Mouse (Mus musculus) C3H10T1/2 (cell line): ENCODE results near the gene Dolpp1. TPM values are rescaled to one million over a fixed set of nuclear protein-coding genes. Genes with fewer than 3 reads are reported as not detected.

ENCODE experiments used
- polyA plus RNA-seq, 2 experiments: library from polyadenylated mRNA; unstranded; fragments of >200 nt; fragmentation: generic; extraction: Trizol; gene quantifications; one replicate each; pipeline ENCODE4 v1.2.1; 2012; ENCODE audit warnings: missing spikeins in 2 of 2

Gene Dolpp1
- polyA plus RNA-seq = 10 to 100 TPM in 1 of 2 experiments, 1 to 10 TPM in 1; 6.2 to 11.9 TPM

GRCm38 (mm10) chr2:30392114-30392576, at the start of gene Dolpp1:
TSS of gene Dolpp1 (plus strand) at chr2:30392254.

DNA sequence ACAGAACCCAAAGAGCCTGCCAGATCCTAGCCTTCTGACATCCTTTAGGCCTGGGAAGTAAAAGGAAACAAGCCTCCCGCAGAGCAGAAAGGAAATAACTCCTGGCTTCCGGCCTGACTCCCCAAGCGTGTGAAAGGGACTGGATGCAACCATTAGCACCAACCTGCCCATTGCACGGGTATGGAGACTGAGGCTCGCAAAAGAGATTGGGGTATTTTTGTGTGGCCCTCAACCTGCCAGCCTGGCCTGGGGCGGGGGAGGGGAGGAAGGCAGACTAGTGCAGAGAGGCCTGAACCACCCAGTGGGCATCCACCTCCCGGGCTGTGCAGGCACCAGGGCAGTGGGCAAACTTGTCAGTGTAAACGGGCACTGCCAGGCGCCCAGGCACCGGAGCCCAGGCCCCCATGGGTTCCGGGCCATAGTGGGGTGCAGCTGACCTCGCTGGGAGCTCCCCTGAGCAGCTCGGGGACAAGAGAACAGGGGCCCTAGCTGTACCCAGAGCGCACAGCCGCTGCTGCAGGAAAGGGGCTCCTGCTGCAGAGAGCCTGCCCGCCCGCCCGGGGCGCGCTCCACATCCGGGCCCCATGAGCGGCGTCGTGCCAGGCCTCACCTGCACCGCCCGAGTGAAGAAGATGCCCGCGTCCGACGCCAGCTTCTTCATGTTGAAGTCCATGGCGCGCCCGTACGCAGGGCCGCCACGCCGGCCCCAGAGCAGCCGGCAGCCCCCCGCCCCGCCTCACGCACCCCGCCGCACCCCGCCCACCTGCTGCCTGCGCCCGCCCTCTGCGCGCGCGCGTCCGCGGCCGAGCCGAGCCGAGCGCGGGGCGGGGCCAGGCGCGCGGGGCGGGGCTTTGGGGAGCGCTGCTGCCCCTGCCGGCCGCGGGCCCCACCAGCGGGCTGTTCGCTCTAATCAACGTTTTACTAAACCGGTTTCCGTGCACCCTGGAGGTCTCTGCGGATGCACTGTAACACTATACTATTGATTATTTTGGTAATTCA, 33.2 kb upstream of the Dolpp1 start, which contains the start of gene Sh3glb2:
TSS of gene Sh3glb2 (minus strand) at position 805 of the 999 bp plus-strand sequence.

GRCm38 (mm10) chr2:30363773-30364650, 28.0 kb upstream of the Dolpp1 start, which contains the start of gene Miga2:
TSS of gene Miga2 (plus strand) at chr2:30364233.

DNA sequence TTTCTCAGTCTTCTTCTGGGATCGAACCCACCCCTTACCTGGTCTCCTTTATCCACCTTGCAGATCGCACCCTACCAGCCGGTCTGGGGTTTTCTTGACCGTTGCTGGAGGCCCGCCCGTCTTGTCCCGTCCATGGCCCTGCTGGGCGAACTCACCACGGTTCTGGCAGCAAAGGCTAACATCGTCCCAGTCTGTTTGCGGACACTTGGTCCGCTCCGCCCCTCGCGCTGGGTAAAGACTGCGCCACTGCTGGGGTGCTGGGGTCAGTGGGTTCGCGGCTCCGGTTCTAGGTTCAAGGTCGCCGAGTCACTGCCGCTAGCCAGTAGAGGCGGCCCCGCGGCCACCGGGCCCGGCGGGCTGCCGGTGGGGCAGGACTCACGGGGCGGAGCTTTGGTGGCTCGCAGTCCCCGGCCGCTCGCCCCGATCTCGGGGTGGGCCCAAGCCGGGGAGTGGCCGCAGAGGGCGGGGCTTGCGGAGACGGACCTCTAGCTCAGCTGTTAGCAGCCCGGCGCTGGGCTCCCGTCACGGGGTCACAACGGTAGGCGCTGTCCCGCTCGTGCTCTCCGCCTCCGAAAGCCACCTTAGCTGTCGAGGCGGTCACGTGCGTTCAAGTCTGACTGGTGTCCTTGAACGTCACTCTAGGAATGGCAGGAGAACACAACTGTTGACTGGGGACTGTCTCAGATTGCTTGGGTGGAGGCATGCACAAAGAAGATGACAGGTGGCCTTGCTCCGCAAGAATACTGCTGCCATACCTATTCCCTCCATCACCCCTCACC, 23.3 kb downstream of the Dolpp1 start, which contains the start of gene Crat:
TSS of gene Crat (minus strand) at position 657 of the 779 bp plus-strand sequence.

GRCm38 (mm10) chr2:30415936-30416648, 24.0 kb downstream of the Dolpp1 start, which contains the start of gene Ptpa:
TSS of gene Ptpa (plus strand) at chr2:30416039.

Other genes with a start within 250 kb of the Dolpp1 start
- 10 to 100 TPM; 10.4 to 13.7 TPM for gene Endog, start 220.8 kb upstream of the Dolpp1 start, polyA plus RNA-seq
- gene Spout1, start 213.8 kb upstream of the Dolpp1 start, polyA plus RNA-seq = 10 to 100 TPM; 26.1 to 26.9 TPM
- gene Kyat1, start 186.4 kb upstream of the Dolpp1 start, polyA plus RNA-seq = 1 to 10 TPM; 1.1 to 5.2 TPM
- 10 to 100 TPM in 1 of 2 experiments, 1 to 10 TPM in 1; 3.1 to 16.0 TPM for gene Lrrc8a, start 154.5 kb upstream of the Dolpp1 start, polyA plus RNA-seq
- gene Gm28035, start 151.7 kb upstream of the Dolpp1 start, polyA plus RNA-seq = under 1 TPM in 1 of 2 experiments, not detected in 1; 0.93 TPM
- gene Phyhd1, start 126.1 kb upstream of the Dolpp1 start, polyA plus RNA-seq = 10 to 100 TPM in 1 of 2 experiments, 1 to 10 TPM in 1; 1.5 to 68.0 TPM
- under 1 TPM in 1 of 2 experiments, not detected in 1; 0.13 TPM for gene Gm28038, start 111.2 kb upstream of the Dolpp1 start, polyA plus RNA-seq
- 10 to 100 TPM; 17.9 to 22.9 TPM for gene Dolk, start 105.9 kb upstream of the Dolpp1 start, polyA plus RNA-seq
- gene Nup188, start 105.9 kb upstream of the Dolpp1 start, polyA plus RNA-seq = 10 to 100 TPM; 20.9 to 25.4 TPM
- 10 to 100 TPM; 66.1 to 76.8 TPM for gene Sh3glb2, start 32.9 kb upstream of the Dolpp1 start, polyA plus RNA-seq
- 10 to 100 TPM; 11.1 to 13.4 TPM for gene Miga2, start 28.0 kb upstream of the Dolpp1 start, polyA plus RNA-seq
- 10 to 100 TPM; 18.0 to 41.9 TPM for gene Crat, start 23.6 kb downstream of the Dolpp1 start, polyA plus RNA-seq
- 100 to 1,000 TPM; 190 to 281 TPM for gene Ptpa, start 23.8 kb downstream of the Dolpp1 start, polyA plus RNA-seq
- 10 to 100 TPM; 57.3 to 74.9 TPM for gene Ier5l, start 82.0 kb downstream of the Dolpp1 start, polyA plus RNA-seq
- gene Cstad, start 202.8 kb downstream of the Dolpp1 start, polyA plus RNA-seq = 1 to 10 TPM in 1 of 2 experiments, under 1 TPM in 1; 0.12 to 6.2 TPM